Mouse (Mus musculus) hindbrain, embryonic 11.5 days (tissue): ENCODE data around the gene Lef1. TPM values are rescaled to one million over a fixed set of nuclear protein-coding genes. Genes with fewer than 3 reads are reported as not detected.

Experiments used
- ATAC-seq: fragments of 200-750 bp; cut with Nextera tagmentation; 2 replicates; pipeline ENCODE4 v1.8.0; 2017; ENCODE audit warnings: mild to moderate bottlenecking, moderate TSS enrichment, moderate library complexity; ENCODE audit not compliant: low FRiP score
- DNase-seq: peaks from one replicate; pipeline ENCODE4 v3.0.0-alpha.2; 2015; ENCODE audit warnings: low spot score
- H3K27ac ChIP-seq: fragments of 300-500 bp; sonication (generic); 2 replicates; pipeline ENCODE4 v1.5.1; 2014; ENCODE audit warnings: mild to moderate bottlenecking, low read depth, low read length
- H3K27me3 ChIP-seq: fragments of 300-500 bp; sonication (generic); 2 replicates; pipeline ENCODE4 v1.6.1; 2014; ENCODE audit warnings: mild to moderate bottlenecking, low read length, moderate library complexity, mixed read lengths; ENCODE audit not compliant: control insufficient read depth, insufficient read depth
- H3K36me3 ChIP-seq: fragments of 300-500 bp; sonication (generic); 2 replicates; pipeline ENCODE4 v1.6.1; 2014; ENCODE audit warnings: mild to moderate bottlenecking, low read length, moderate library complexity, mixed read lengths; ENCODE audit not compliant: control insufficient read depth, insufficient read depth
- H3K4me1 ChIP-seq: fragments of 300-500 bp; sonication (generic); replicated peaks from 2 replicates; pipeline ENCODE4 v1.6.1; 2014; ENCODE audit warnings: low read length, mixed read lengths; ENCODE audit not compliant: control insufficient read depth, insufficient read depth
- H3K4me2 ChIP-seq: fragments of 300-500 bp; sonication (generic); replicated peaks from 2 replicates; pipeline ENCODE4 v1.6.1; 2014; ENCODE audit warnings: mild to moderate bottlenecking, low read depth, low read length
- H3K4me3 ChIP-seq: fragments of 300-500 bp; sonication (generic); 2 replicates; pipeline ENCODE4 v1.5.1; 2014; ENCODE audit warnings: low read depth, low read length
- H3K9ac ChIP-seq: fragments of 300-500 bp; sonication (generic); 2 replicates; pipeline ENCODE4 v1.6.1; 2014; ENCODE audit warnings: low read depth, low read length
- H3K9me3 ChIP-seq: fragments of 300-500 bp; sonication (generic); 2 replicates; pipeline ENCODE4 v1.6.1; 2016; ENCODE audit warnings: low read length; ENCODE audit not compliant: control insufficient read depth
- WGBS: fragments of 180-500 bp; shearing (Covaris S2); extraction: QIAGEN DNeasy Blood & Tissue Kit; methylation state at CpG from one replicate; pipeline ENCODE4 v1.1.7; 2014; 5-methylcytosine and 5-hydroxymethylcytosine counted together
- polyA plus RNA-seq: library from polyadenylated mRNA; unstranded; fragments of >200 nt; fragmentation: Nextera tagmentation; extraction: Ambion mirVana; gene quantifications from 2 replicates; pipeline ENCODE4 v1.2.1, GENCODE M21; 2014

Lef1 gene
- polyA plus RNA-seq, 1 experiment from 2014 or later, result 24.6 TPM

DNA sequence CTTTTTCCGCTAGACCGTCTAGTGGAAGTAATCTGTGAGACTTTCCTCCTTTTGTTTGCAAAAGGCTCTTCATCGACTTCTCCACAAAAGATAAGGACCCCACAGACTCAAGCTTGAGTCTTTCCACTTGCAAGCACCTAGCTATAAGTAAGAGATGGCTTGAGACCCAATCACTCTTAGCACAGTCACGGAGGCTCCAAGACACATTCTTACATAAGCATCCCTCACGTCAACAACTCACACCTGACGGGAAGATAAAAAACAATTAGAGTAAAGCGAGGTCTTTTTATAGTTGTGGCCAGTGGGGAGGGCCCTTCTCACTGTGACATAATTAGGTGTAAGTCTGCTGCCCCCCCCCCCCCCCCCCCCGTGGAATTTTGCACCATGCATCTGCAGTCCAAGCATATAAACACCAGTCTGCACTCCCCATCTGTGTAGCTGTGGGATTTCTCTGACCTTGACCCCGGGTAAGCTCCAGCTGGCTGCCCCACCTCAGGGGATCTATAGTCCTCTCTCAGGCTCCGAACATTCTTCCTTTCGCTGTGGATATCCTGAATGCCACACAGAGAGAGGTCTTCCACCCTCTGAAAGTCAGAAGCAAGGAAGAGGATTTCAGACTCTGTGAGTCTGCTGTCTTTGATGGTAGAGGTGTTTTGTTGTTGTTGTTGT is 61.2 kb downstream of the Lef1 start:
- no peak overlapping the region for H3K4me2 ChIP-seq
- H3K4me3 ChIP-seq, result no peak overlapping the region
- WGBS, result 61% methylated on average over 10 of the region's 11 CpGs
- no peak for DNase-seq
- ATAC-seq, result peak; percentile 33; the same call in 1 of the 2 replicates
- H3K27ac ChIP-seq, result no peak overlapping the region
- no peaks in the 10 kb centered on the region for H3K36me3 ChIP-seq
- no peaks in the 10 kb centered on the region for H3K9me3 ChIP-seq
- no peaks in the 10 kb centered on the region for H3K4me1 ChIP-seq
- H3K27me3 ChIP-seq, result no peaks in the 10 kb centered on the region
- no peak overlapping the region for H3K9ac ChIP-seq

DNA sequence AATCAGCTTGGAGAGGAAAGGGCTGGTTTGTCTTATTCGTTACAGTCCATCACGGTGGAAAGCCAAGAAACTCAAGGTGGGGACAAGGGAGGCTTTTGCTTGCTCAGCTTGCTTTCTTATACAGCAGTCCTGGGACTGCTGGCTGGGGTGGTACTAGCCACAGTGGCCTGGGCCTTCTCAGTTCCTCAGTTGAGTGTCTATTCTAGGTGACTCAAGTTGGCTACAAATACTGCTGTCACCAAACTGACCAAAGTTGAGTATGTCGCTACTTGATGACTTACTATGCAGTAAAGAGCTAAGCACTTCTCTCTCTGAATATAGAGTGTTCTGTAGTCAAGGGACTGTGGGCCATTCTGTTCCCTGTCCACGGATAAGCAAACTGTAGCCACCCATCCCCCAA is 62.0 kb downstream of the Lef1 start:
- DNase-seq (no peak), ATAC-seq (no peak)
- no peaks in the 10 kb centered on the region for H3K27me3 ChIP-seq
- H3K4me2 ChIP-seq, result no peak overlapping the region
- H3K9ac ChIP-seq, result no peak overlapping the region
- H3K4me1 ChIP-seq, result no peaks in the 10 kb centered on the region
- H3K36me3 ChIP-seq, result no peaks in the 10 kb centered on the region
- WGBS, result 86% methylated on average over 4 of the region's 4 CpGs
- H3K9me3 ChIP-seq, result no peaks in the 10 kb centered on the region
- no peak overlapping the region for H3K27ac ChIP-seq
- no peak overlapping the region for H3K4me3 ChIP-seq

DNA sequence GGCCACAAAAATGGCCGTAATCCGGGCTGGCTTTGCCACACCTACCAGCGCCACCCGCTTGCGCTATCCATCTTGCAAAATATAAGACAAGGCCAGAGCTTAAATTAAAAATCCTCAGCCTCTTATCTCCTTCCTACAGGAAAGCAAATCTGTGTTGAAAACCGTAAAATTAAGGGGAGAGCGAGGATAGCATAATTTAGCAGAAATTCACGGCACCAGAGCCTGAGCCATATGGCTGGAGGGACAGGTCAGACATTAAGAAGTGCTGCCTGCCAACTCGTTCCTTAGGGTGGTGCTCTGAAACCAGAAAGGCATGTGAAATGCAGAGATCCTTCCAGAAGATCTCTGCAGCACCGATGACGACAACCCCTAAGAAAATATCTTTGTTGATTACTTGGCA is 70.7 kb downstream of the Lef1 start:
- H3K4me1 ChIP-seq, result no peaks in the 10 kb centered on the region
- no peaks in the 10 kb centered on the region for H3K27me3 ChIP-seq
- H3K9ac ChIP-seq, result no peak overlapping the region
- H3K36me3 ChIP-seq, result no peaks in the 10 kb centered on the region
- H3K4me2 ChIP-seq, result no peak overlapping the region
- ATAC-seq, result no peak
- H3K4me3 ChIP-seq, result no peak overlapping the region
- WGBS, result 88% methylated on average over 11 of the region's 11 CpGs
- no peak for DNase-seq
- no peak overlapping the region for H3K27ac ChIP-seq
- no peaks in the 10 kb centered on the region for H3K9me3 ChIP-seq

DNA sequence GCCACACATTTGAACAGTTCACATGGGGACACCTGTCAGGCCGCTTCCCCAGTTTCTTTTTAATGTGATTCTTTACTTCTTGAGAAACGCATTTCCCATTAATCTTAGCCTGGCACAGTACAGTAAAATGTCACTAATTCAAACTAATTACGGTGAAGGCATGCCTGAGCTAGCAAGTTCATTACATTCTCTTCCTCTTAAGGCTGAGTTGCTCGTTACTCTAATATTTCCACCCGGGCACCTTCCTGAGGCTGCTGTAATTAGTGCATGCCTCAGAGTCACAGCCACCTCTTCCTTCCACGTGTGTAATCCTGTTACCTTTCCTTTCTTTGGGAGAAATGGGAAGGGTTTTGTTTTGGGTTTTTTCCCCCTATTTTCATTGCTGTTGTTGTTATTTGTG is 71.9 kb downstream of the Lef1 start:
- H3K9me3 ChIP-seq, result no peaks in the 10 kb centered on the region
- 72% methylated on average over 6 of the region's 6 CpGs for WGBS
- no peak overlapping the region for H3K9ac ChIP-seq
- no peaks in the 10 kb centered on the region for H3K4me1 ChIP-seq
- ATAC-seq (no peak), DNase-seq (no peak)
- no peak overlapping the region for H3K4me2 ChIP-seq
- no peak overlapping the region for H3K27ac ChIP-seq
- H3K27me3 ChIP-seq, result no peaks in the 10 kb centered on the region
- no peaks in the 10 kb centered on the region for H3K36me3 ChIP-seq
- no peak overlapping the region for H3K4me3 ChIP-seq

DNA sequence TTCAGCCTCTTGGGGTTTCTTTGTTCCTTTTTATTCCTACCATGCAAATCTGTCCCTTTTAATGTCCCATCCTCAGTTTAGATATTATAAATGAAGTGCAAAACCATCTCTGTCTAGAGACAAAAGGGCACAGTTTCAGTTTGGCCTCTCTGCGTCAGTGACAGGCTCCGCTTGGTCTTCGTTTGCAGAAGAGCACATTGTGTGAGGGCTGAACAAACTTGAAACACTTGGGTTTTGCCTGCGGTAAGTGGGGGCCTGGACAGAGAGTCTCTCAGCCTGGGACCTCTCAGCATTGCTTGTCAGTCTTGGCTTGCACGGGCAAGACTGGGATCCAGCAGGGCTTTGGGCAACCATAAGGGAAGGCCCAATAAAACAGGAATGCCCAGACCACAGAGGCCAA is 75.9 kb downstream of the Lef1 start:
- Histone ChIP-seq H3K4me1 (no peaks in the 10 kb centered on the region), H3K27ac (no peak overlapping the region), H3K4me2 (no peak overlapping the region), H3K9me3 (no peaks in the 10 kb centered on the region), H3K36me3 (no peaks in the 10 kb centered on the region), H3K9ac (no peak overlapping the region), H3K27me3 (no peaks in the 10 kb centered on the region), H3K4me3 (no peak overlapping the region)
- ATAC-seq, result no peak
- WGBS, result 80% methylated on average over 5 of the region's 5 CpGs
- DNase-seq, result no peak

DNA sequence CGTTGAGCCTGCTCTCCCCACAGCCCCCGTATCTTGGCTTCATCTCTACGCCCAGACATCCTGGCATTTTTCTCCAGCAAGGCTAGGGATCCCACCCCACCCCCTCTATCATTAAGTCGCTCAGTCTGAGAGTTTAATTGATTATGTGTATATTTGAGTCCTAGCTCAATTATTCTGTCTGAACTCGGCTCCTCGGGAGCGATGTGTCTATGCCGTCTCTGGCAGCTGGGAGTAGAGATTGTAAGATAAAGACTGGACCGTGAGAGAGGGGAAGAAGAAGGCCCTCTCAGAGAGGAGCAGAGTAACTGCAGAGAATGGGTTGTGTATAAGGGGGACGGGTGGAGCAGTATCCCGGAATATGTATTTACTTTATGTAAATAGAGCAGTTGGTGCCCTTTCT is 80.0 kb downstream of the Lef1 start:
- H3K36me3 ChIP-seq, result no peaks in the 10 kb centered on the region
- WGBS, result 77% methylated on average over 11 of the region's 11 CpGs
- H3K27ac ChIP-seq, result no peak overlapping the region

DNA sequence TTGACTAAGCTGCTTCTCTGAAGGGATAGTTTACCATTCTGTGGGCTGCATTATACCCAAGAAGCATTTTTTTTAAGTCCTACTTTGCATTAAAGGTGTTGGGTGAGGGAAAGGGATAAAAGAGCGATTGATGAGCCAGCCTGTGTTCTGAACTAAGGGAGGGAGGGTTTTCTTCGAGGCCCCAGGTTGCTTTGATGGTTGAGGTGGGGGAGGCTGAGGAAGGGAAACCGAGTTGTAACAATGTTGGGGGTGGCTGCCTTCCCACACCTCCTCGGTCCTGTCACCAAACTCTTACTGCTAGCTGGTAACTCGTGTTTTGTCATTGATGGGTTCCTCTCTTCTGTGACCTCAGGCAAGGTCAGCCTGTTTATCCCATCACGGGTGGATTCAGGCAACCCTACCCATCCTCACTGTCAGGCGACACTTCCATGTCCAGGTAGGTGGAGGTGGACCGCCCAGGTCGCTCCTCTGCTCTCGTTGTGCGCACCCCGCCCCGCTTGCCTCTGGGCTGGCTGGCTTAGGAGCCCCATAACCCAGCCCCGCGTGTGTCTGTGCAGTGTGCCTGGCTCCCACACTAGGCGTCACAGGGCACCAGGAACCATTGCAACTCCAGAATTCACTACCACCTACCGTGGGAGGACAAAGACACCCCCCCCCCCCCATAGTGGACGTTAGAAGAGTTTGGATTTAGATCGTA is 80.5 kb downstream of the Lef1 start:
- Histone ChIP-seq H3K4me1 (no peaks in the 10 kb centered on the region), H3K27me3 (no peaks in the 10 kb centered on the region), H3K4me2 (no peak overlapping the region), H3K4me3 (no peak overlapping the region), H3K36me3 (no peaks in the 10 kb centered on the region), H3K9ac (no peak overlapping the region), H3K27ac (no peak overlapping the region), H3K9me3 (no peaks in the 10 kb centered on the region)
- 85% methylated on average over 19 of the region's 19 CpGs for WGBS
- DNase-seq (no peak), ATAC-seq (no peak)

More for the DNA sequence above, 80.0 kb downstream of the Lef1 start:
- no peaks in the 10 kb centered on the region for H3K9me3 ChIP-seq
- DNase-seq (no peak), ATAC-seq (no peak)
- H3K4me2 ChIP-seq, result no peak overlapping the region
- H3K4me3 ChIP-seq, result no peak overlapping the region
- no peaks in the 10 kb centered on the region for H3K4me1 ChIP-seq
- no peaks in the 10 kb centered on the region for H3K27me3 ChIP-seq
- no peak overlapping the region for H3K9ac ChIP-seq

DNA sequence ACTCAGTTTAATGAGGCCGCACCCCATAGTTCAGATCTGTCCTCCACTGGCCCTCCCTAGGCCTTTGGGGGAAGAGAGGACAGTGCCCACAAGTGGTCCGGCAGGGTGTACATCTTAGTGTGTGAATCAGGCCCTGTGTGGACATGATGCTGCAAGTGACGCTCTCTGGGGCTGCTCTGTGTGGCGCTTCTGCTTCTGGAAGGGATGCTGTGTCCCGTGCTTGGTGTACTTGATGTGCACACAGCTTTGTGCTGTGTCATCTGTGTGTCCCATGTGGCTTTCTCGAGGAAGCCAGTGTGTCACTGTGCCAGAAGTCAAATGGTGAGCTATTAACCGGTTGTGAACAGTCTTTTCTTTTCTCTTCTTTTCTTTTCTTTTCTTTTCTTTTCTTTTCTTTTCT is 81.2 kb downstream of the Lef1 start:
- ATAC-seq (no peak), DNase-seq (no peak)
- H3K36me3 ChIP-seq, result no peaks in the 10 kb centered on the region
- WGBS, result 81% methylated on average over 7 of the region's 7 CpGs
- no peak overlapping the region for H3K9ac ChIP-seq
- H3K9me3 ChIP-seq, result no peaks in the 10 kb centered on the region
- no peak overlapping the region for H3K4me3 ChIP-seq
- H3K4me1 ChIP-seq, result no peaks in the 10 kb centered on the region
- no peaks in the 10 kb centered on the region for H3K27me3 ChIP-seq
- H3K4me2 ChIP-seq, result no peak overlapping the region
- H3K27ac ChIP-seq, result no peak overlapping the region

DNA sequence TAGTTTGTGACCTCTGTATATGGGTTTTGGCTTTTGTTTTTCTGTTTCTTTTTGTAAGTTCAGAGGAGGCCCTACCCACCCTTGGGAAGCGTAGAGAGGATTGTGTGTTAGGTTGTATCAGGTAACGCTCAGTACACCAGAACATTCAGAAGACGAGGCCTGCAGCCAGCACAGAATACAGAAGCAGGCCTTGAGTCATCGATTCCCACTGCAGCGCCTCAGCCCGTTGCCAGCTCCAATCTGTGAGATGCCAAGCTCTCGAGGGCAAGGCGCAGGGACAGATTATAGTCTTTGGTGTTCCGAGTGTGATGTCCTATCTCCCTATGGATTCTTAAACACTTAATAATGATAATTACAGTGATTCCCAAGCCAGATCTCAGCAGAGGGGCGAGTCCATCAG is 85.8 kb downstream of the Lef1 start:
- 66% methylated on average over 10 of the region's 10 CpGs for WGBS
- Histone ChIP-seq H3K36me3 (no peaks in the 10 kb centered on the region), H3K4me3 (no peak overlapping the region), H3K9ac (no peak overlapping the region), H3K9me3 (no peaks in the 10 kb centered on the region), H3K27me3 (no peaks in the 10 kb centered on the region), H3K27ac (no peak overlapping the region), H3K4me1 (no peaks in the 10 kb centered on the region), H3K4me2 (no peak overlapping the region)
- DNase-seq, result no peak
- ATAC-seq, result no peak
